Mouse (Mus musculus) midbrain, postnatal 0 days (tissue): Measurements from ENCODE around the gene Acer2. TPM values are rescaled to one million over a fixed set of nuclear protein-coding genes. Genes with fewer than 3 reads are reported as not detected.
A peak's percentile ranks its signal among the peaks of the same experiment; 100 is the strongest.
"Not testable (repeated sequence)": the region's sequence is repeated elsewhere in the genome, so short reads cannot be mapped to it uniquely, and the experiment has no call there.

Source experiments
- ATAC-seq: fragments of 200-750 bp; cut with Nextera tagmentation; 2 replicates; pipeline ENCODE4 v1.8.0; 2017; ENCODE audit warnings: moderate number of reproducible peaks, mild to moderate bottlenecking, moderate TSS enrichment, moderate library complexity; ENCODE audit not compliant: low FRiP score
- DNase-seq: peaks from one replicate; pipeline ENCODE4 v3.0.0-alpha.2; 2015; ENCODE audit warnings: low spot score
- H3K27ac ChIP-seq: fragments of 300-500 bp; sonication (generic); 2 replicates; pipeline ENCODE4 v1.5.1; 2014; ENCODE audit warnings: low read depth, mild to moderate bottlenecking, low read length, mixed read lengths
- H3K27me3 ChIP-seq: fragments of 300-500 bp; sonication (generic); 2 replicates; pipeline ENCODE4 v1.6.1; 2014; ENCODE audit warnings: low read length, control low read depth, mixed read lengths; ENCODE audit not compliant: insufficient read depth
- H3K36me3 ChIP-seq: fragments of 300-500 bp; sonication (generic); 2 replicates; pipeline ENCODE4 v1.6.1; 2014; ENCODE audit warnings: low read length, control low read depth, mixed read lengths; ENCODE audit not compliant: insufficient read depth
- H3K4me1 ChIP-seq: fragments of 300-500 bp; sonication (generic); 2 replicates; pipeline ENCODE4 v1.6.1; 2014; ENCODE audit warnings: mild to moderate bottlenecking, control low read depth, antibody characterized with exemption, low read length, mixed read lengths; ENCODE audit not compliant: insufficient read depth
- H3K4me2 ChIP-seq: fragments of 300-500 bp; sonication (generic); 2 replicates; pipeline ENCODE4 v1.6.1; 2014; ENCODE audit warnings: low read depth, mild to moderate bottlenecking, low read length, mixed read lengths; ENCODE audit not compliant: poor library complexity, severe bottlenecking
- H3K4me3 ChIP-seq: fragments of 300-500 bp; sonication (generic); 2 replicates; pipeline ENCODE4 v1.5.1; 2014; ENCODE audit warnings: low read depth, mild to moderate bottlenecking, low read length, moderate library complexity
- H3K9ac ChIP-seq: fragments of 300-500 bp; sonication (generic); replicated peaks from 2 replicates; pipeline ENCODE4 v1.6.1; 2014; ENCODE audit warnings: mild to moderate bottlenecking, low read length, moderate library complexity, mixed read lengths; ENCODE audit not compliant: poor library complexity, severe bottlenecking
- H3K9me3 ChIP-seq: fragments of 300-500 bp; sonication (generic); 2 replicates; pipeline ENCODE4 v1.6.1; 2016; ENCODE audit warnings: low read length, control low read depth
- CTCF ChIP-seq: IDR thresholded peaks from 2 replicates; pipeline ENCODE4 v1.5.1; 2016; ENCODE audit warnings: antibody characterized with exemption, mild to moderate bottlenecking
- WGBS: fragments of 180-500 bp; shearing (Covaris S2); extraction: QIAGEN DNeasy Blood & Tissue Kit; methylation state at CpG from one replicate; pipeline ENCODE4 v1.1.7; 2014; 5-methylcytosine and 5-hydroxymethylcytosine counted together
- polyA plus RNA-seq: library from polyadenylated mRNA; unstranded; fragments of >200 nt; fragmentation: Nextera tagmentation; extraction: Ambion mirVana; gene quantifications from 2 replicates; pipeline ENCODE4 v1.2.1, GENCODE M21; 2015
- total RNA-seq: library from RNA; depleted of rRNA; stranded (reverse); fragments of >200 nt; gene quantifications from 2 replicates; pipeline ENCODE4 v1.2.3, GENCODE M21; 2014; rRNA removed

The Acer2 gene
- total RNA-seq (10.2 and 12.1 TPM in 2 replicates), polyA plus RNA-seq (12.8 and 14.0 TPM in 2 replicates)

DNA sequence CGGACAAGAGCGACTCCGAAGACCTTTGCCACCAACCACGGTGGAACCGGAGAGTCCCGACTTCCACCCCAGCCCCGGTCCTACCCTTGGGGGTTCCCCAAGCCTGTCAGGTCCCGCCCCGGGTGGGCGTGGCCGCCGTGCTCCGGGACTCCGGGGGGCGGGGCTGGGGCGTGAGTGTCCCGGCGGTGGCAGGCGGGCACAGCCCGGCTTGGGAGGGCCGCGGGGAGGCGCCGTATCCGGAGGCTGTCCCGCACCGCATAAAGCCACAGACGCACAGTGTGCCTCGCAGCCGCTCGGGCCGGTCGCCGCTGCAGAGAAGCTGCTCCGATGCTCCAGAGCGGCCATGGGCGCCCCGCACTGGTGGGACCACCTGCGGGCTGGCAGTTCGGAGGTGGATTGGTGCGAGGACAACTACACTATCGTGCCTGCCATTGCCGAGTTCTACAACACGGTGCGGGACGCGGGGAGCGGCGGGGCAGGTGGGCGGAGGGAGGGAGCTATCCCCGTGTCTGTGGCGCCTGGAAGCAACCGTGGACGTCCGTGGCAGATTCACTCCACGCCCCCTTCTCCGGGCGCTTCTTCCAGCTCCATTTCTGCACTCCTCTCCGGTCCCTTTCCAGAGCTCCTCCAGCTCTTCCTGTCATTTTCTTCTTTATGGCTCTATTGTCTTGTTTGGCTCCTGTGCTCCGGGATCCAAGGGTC, at the start of gene Acer2:
Gene Acer2 (plus strand): TSS at position 251 of the 702 bp plus-strand sequence.
- WGBS = under 1% methylated on average over 56 of the region's 60 CpGs
- peak within 1 kb of the TSS; percentile 75 for H3K4me3 ChIP-seq
- H3K9me3 ChIP-seq = no peaks in the 10 kb centered on the region
- H3K4me1 ChIP-seq = no peaks in the 10 kb centered on the region
- H3K27ac ChIP-seq = no peak within 1 kb of the TSS
- H3K4me2 ChIP-seq = peak within 1 kb of the TSS; percentile 98
- TF ChIP-seq CTCF = peak; percentile 30; the same call in 1 of the 2 replicates
- no peaks in the 10 kb centered on the region for H3K36me3 ChIP-seq
- peak within 1 kb of the TSS; percentile 71 for H3K9ac ChIP-seq
- ATAC-seq (peak; percentile 87), DNase-seq (peak; percentile 58)
- H3K27me3 ChIP-seq = no peaks in the 10 kb centered on the region

DNA sequence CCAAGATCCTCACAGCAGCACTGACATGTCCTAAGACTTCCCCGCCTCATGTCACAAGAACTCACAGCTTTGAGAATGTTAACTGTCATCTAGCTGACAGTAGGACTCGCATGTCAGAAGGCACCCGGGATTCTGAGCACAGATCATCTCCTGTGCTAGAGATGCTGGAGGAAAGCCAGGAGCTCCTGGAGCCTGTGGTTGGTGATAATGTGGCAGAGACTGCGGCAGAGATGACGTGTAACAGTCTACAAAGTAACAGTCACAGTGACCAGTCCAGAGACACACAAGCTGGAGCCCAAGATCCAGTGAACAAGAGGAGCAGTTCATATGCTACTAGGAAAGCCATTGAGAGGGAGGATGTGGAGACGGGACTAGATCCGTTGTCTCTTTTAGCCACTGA, 49.1 kb upstream of the Acer2 start:
- H3K27ac ChIP-seq = no peak overlapping the region
- peaks cover 32% of the 10 kb centered on the region for H3K36me3 ChIP-seq
- H3K27me3 ChIP-seq = no peaks in the 10 kb centered on the region
- no peak overlapping the region for H3K4me3 ChIP-seq
- no peak overlapping the region for H3K9ac ChIP-seq
- TF ChIP-seq CTCF = no peak
- no peaks in the 10 kb centered on the region for H3K4me1 ChIP-seq
- DNase-seq (no peak), ATAC-seq (no peak)
- H3K4me2 ChIP-seq = no peak overlapping the region
- WGBS = 88% methylated on average over 7 of the region's 7 CpGs
- H3K9me3 ChIP-seq = no peaks in the 10 kb centered on the region

- Histone ChIP-seq H3K36me3 (peaks cover 23% of the 10 kb centered on the region), H3K9me3 (no peaks in the 10 kb centered on the region), H3K27me3 (no peaks in the 10 kb centered on the region), H3K4me1 (no peaks in the 10 kb centered on the region), H3K27ac (no peak overlapping the region), H3K9ac (no peak overlapping the region), H3K4me3 (no peak overlapping the region), H3K4me2 (no peak overlapping the region)
- 95% methylated on average over 2 of the region's 2 CpGs for WGBS
- no peak for DNase-seq
- no peak for TF ChIP-seq CTCF
- ATAC-seq = no peak
These were observed 42.3 kb upstream of the Acer2 start for GRCm38 (mm10) chr4:86831896-86832295.

DNA sequence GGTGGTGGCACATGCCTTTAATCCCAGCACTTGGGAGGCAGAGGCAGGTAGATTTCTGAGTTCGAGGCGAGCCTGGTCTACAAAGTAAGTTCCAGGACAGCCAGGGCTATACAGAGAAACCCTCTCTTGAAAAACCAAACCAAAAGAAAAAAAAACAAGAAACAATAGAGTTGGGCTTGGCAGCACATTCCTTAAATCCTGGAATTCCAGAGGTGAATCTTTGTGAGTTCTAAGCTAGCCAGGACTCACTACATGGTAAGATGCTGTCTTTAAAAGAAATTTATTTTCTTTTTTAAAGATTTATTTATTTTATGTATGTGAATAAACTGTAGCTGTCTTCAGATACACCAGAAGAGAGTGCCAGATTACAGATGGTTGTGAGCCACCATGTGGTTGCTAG, 33.1 kb upstream of the Acer2 start:
- H3K9me3 ChIP-seq, H3K4me3 ChIP-seq, H3K4me2 ChIP-seq, ATAC-seq, H3K27ac ChIP-seq, H3K4me1 ChIP-seq, H3K27me3 ChIP-seq, H3K9ac ChIP-seq, DNase-seq: not testable (repeated sequence)
- 100% methylated on average over 2 of the region's 2 CpGs for WGBS
- H3K36me3 ChIP-seq = peaks cover 32% of the 10 kb centered on the region

DNA sequence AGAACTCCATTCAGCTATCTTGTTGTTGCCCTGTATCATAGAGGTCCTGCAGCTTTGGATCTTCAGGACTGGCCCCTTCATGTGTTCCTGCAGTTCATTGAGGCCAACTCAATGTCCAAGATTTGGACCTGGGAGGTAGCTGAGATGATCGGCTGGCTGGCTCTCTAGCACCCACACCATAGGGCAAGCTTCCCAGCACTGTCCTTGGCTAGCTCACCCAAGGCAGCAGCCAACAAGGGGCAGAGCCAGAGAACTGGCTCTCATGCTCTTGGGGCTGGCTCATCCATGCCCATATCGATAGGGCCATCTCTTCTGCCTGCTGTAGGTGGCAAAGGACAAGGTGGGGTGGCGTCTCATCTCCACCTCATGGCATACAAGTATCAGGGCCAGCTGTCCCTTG, 28.8 kb upstream of the Acer2 start:
- no peaks in the 10 kb centered on the region for H3K27me3 ChIP-seq
- TF ChIP-seq CTCF = no peak
- no peaks in the 10 kb centered on the region for H3K4me1 ChIP-seq
- ATAC-seq (no peak), DNase-seq (no peak)
- H3K9me3 ChIP-seq = no peaks in the 10 kb centered on the region
- H3K9ac ChIP-seq = no peak overlapping the region
- H3K36me3 ChIP-seq = peaks cover 28% of the 10 kb centered on the region
- no peak overlapping the region for H3K4me3 ChIP-seq
- 100% methylated on average over 3 of the region's 3 CpGs for WGBS
- no peak overlapping the region for H3K4me2 ChIP-seq
- H3K27ac ChIP-seq = no peak overlapping the region

GRCm38 (mm10) chr4:86847246-86847645, 26.9 kb upstream of the Acer2 start:
- Histone ChIP-seq H3K4me1 (no peaks in the 10 kb centered on the region), H3K9me3 (no peaks in the 10 kb centered on the region), H3K27ac (no peak overlapping the region), H3K9ac (no peak overlapping the region), H3K4me3 (no peak overlapping the region), H3K36me3 (peaks cover 23% of the 10 kb centered on the region), H3K4me2 (no peak overlapping the region), H3K27me3 (no peaks in the 10 kb centered on the region)
- 94% methylated on average over 2 of the region's 2 CpGs for WGBS
- ATAC-seq = no peak
- DNase-seq = no peak
- no peak for TF ChIP-seq CTCF
